Mouse (Mus musculus): ENCODE results near the gene Gm10037.

- TF ChIP-seq POLR2A (IDR thresholded peaks at IDR 0.05; ENCODE audit: extremely low read depth, insufficient read depth, low read length): no peak
- TF ChIP-seq CTCF (IDR thresholded peaks at IDR 0.05; ENCODE audit: low read depth, low read length): no peak
These were observed 13.9 kb downstream of the Gm10037 start for GRCm38 (mm10) chr13:67844853-67845194.
